8 mouse cellular contexts compared by ENCODE assay signal in the genomic region with DNA sequence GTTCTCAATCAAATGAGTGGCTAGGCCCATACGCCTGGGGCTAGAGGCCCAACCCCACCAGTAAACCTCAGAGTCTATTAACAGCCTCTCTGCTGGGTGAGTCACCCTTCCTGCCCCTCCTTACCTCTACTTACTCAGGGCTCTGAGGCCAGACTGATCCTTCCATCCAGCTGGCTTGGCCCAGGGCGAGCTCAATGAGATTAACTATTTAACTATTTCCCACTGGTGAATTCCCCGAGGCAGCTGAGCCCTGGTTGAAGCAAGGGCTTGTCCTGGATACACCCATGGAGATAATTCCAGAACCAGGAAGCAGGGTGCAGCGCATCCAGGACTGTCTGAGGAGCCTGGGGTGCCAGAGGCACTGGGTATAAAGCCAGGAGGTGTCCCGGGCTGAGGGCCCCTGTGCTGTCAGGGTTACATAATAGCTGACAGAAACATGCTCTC.
DNase-seq lines count a peak whose midpoint lies in the region; ATAC-seq lines count a peak whose summit lies in the region.

No protein-coding gene starts in this region.

- no peak overlapping the region for H3K27ac ChIP-seq in forebrain, embryonic 16.5 days (ENCODE audit: low read length)
- peak overlapping the region; percentile 77 for H3K27ac ChIP-seq in intestine, embryonic 15.5 days

- peak; percentile 78 for DNase-seq in urinary bladder, postnatal 14 days (ENCODE audit: low spot score)
- no peak for DNase-seq in urinary bladder, postnatal 10 days (ENCODE audit: low spot score)
- DNase-seq in lung, postnatal 25 days (ENCODE audit: low spot score): peak; percentile 42
- DNase-seq in embryo, embryonic 10 days (ENCODE audit: low spot score): no peak
- DNase-seq in left cerebral cortex, adult 8-10 months (ENCODE audit: low spot score in 2 of 2): no peak
- no peak for DNase-seq in B cell, adult 2 months

- no peak overlapping the region for H3K9ac ChIP-seq in forebrain, embryonic 16.5 days (replicated peaks; ENCODE audit: low read depth, low read length)
- no peak overlapping the region for H3K9ac ChIP-seq in intestine, embryonic 15.5 days

- no peaks in the 10 kb centered on the region for H3K9me3 ChIP-seq in forebrain, embryonic 16.5 days (ENCODE audit: control insufficient read depth, low read length)
- no peaks in the 10 kb centered on the region for H3K9me3 ChIP-seq in intestine, embryonic 15.5 days

- ATAC-seq in forebrain, embryonic 16.5 days: peak; percentile 47; the same call in 1 of the 2 replicates
- ATAC-seq in intestine, embryonic 15.5 days: peak; percentile 94

- H3K4me3 ChIP-seq in forebrain, embryonic 16.5 days (replicated peaks; ENCODE audit: low read length): no peak overlapping the region
- no peak overlapping the region for H3K4me3 ChIP-seq in intestine, embryonic 15.5 days (replicated peaks)

- H3K4me1 ChIP-seq in forebrain, embryonic 16.5 days (replicated peaks; ENCODE audit: control insufficient read depth, insufficient read depth, low read length): peaks cover 8% of the 10 kb centered on the region
- H3K4me1 ChIP-seq in intestine, embryonic 15.5 days (replicated peaks): peaks cover 35% of the 10 kb centered on the region

- H3K4me2 ChIP-seq in forebrain, embryonic 16.5 days (ENCODE audit: low read length): no peak overlapping the region
- H3K4me2 ChIP-seq in intestine, embryonic 15.5 days (replicated peaks): no peak overlapping the region

- 34% methylated on average over 5 of the region's 5 CpGs for WGBS in forebrain, embryonic 16.5 days
- 26% methylated on average over 5 of the region's 5 CpGs for WGBS in intestine, embryonic 15.5 days

- no peaks in the 10 kb centered on the region for H3K27me3 ChIP-seq in forebrain, embryonic 16.5 days (replicated peaks; ENCODE audit: control insufficient read depth, insufficient read depth, low read length)
- H3K27me3 ChIP-seq in intestine, embryonic 15.5 days (replicated peaks): no peaks in the 10 kb centered on the region

- H3K36me3 ChIP-seq in forebrain, embryonic 16.5 days (ENCODE audit: control insufficient read depth, insufficient read depth): no peaks in the 10 kb centered on the region
- no peaks in the 10 kb centered on the region for H3K36me3 ChIP-seq in intestine, embryonic 15.5 days

Comparison
In these comparisons a context has a peak if more than half of its experiments do, and no peak if none do; other contexts are left out.
1. DNase-seq: peak in urinary bladder, postnatal 14 days (single experiment) and lung, postnatal 25 days (single experiment); none in urinary bladder, postnatal 10 days (single experiment), embryo, embryonic 10 days (single experiment), left cerebral cortex, adult 8-10 months (0 of 2) and B cell, adult 2 months (0 of 2).